Mouse (Mus musculus): ENCODE results near the gene Igf2r. TPM values are rescaled to one million over a fixed set of nuclear protein-coding genes. Genes with fewer than 3 reads are reported as not detected.

The Igf2r gene
- polyA plus RNA-seq, 1 experiment from 2014 or later: 6.5 TPM

GRCm38 (mm10) chr17:12768415-12769379 lies 767 bp downstream of the Igf2r start:
- no peak for TF ChIP-seq EP300 (IDR thresholded peaks at IDR 0.05; ENCODE audit: low read depth)
- TF ChIP-seq CTCF (IDR thresholded peaks at IDR 0.05; ENCODE audit: low read depth): no peak
- Histone ChIP-seq H3K9ac (replicated peaks) (peak overlapping the region; percentile 83), H3K4me1 (ENCODE audit: insufficient read depth) (peaks cover 20% of the 10 kb centered on the region), H3K9me3 (ENCODE audit: low read length) (no peaks in the 10 kb centered on the region), H3K27me3 (ENCODE audit: insufficient read depth, low read length) (no peaks in the 10 kb centered on the region), H3K36me3 (replicated peaks; ENCODE audit: insufficient read depth, low read length) (0 out of 2 replicates have a peak, but pooled peaks cover 3% of the 10 kb centered on the region), H3K27ac (ENCODE audit: low read depth) (peak overlapping the region; percentile 77), H3K4me3 (ENCODE audit: low read depth, low read length) (peak overlapping the region; percentile 74), H3K4me2 (ENCODE audit: low read depth, low read length) (peak overlapping the region; percentile 90)
- DNase-seq: no peak
- WGBS (ENCODE audit: insufficient replicate concordance): 33% methylated on average over 41 of the region's 41 CpGs
- ATAC-seq: no peak; the same call in 1 of the 2 replicates

GRCm38 (mm10) chr17:12767294-12767852 lies 2.1 kb downstream of the Igf2r start:
- ATAC-seq (no peak), DNase-seq (no peak)
- TF ChIP-seq EP300 (IDR thresholded peaks at IDR 0.05; ENCODE audit: low read depth): no peak
- no peak for TF ChIP-seq CTCF (IDR thresholded peaks at IDR 0.05; ENCODE audit: low read depth)
- Histone ChIP-seq H3K36me3 (replicated peaks; ENCODE audit: insufficient read depth, low read length) (0 out of 2 replicates have a peak, but pooled peaks cover 3% of the 10 kb centered on the region), H3K27ac (ENCODE audit: low read depth) (no peak overlapping the region), H3K4me1 (ENCODE audit: insufficient read depth) (peaks cover 21% of the 10 kb centered on the region), H3K9me3 (ENCODE audit: low read length) (no peaks in the 10 kb centered on the region), H3K4me2 (ENCODE audit: low read depth, low read length) (peak overlapping the region; percentile 90), H3K4me3 (ENCODE audit: low read depth, low read length) (peak overlapping the region; percentile 74), H3K9ac (replicated peaks) (peak overlapping the region; percentile 38; the same call in 1 of the 2 replicates), H3K27me3 (ENCODE audit: insufficient read depth, low read length) (no peaks in the 10 kb centered on the region)
- 71% methylated on average over 6 of the region's 6 CpGs for WGBS (ENCODE audit: insufficient replicate concordance)

GRCm38 (mm10) chr17:12763412-12763811 lies 6.1 kb downstream of the Igf2r start:
- 70% methylated on average over 2 of the region's 2 CpGs for WGBS (ENCODE audit: insufficient replicate concordance)
- no peak overlapping the region for H3K4me3 ChIP-seq (ENCODE audit: low read depth, low read length)
- no peak for TF ChIP-seq CTCF (IDR thresholded peaks at IDR 0.05; ENCODE audit: low read depth)
- TF ChIP-seq EP300 (IDR thresholded peaks at IDR 0.05; ENCODE audit: low read depth): no peak
- no peak for DNase-seq
- H3K4me2 ChIP-seq (ENCODE audit: low read depth, low read length): no peak overlapping the region
- peaks cover 33% of the 10 kb centered on the region for H3K4me1 ChIP-seq (ENCODE audit: insufficient read depth)
- no peaks in the 10 kb centered on the region for H3K27me3 ChIP-seq (ENCODE audit: insufficient read depth, low read length)
- H3K9me3 ChIP-seq (ENCODE audit: low read length): no peaks in the 10 kb centered on the region
- no peak overlapping the region for H3K9ac ChIP-seq (replicated peaks)
- no peak overlapping the region for H3K27ac ChIP-seq (ENCODE audit: low read depth)
- H3K36me3 ChIP-seq (replicated peaks; ENCODE audit: insufficient read depth, low read length): 0 out of 2 replicates have a peak, but pooled peaks cover 6% of the 10 kb centered on the region
- ATAC-seq: no peak

GRCm38 (mm10) chr17:12760355-12761146 lies 8.9 kb downstream of the Igf2r start:
- no peak for ATAC-seq
- no peak overlapping the region for H3K9ac ChIP-seq (replicated peaks)
- DNase-seq: no peak

GRCm38 (mm10) chr17:12759646-12760074 lies 9.8 kb downstream of the Igf2r start:
- 54% methylated on average over 8 of the region's 8 CpGs for WGBS (ENCODE audit: insufficient replicate concordance)
- DNase-seq: no peak
- no peak for ATAC-seq
- Histone ChIP-seq H3K9me3 (ENCODE audit: low read length) (no peaks in the 10 kb centered on the region), H3K36me3 (replicated peaks; ENCODE audit: insufficient read depth, low read length) (0 out of 2 replicates have a peak, but pooled peaks cover 3% of the 10 kb centered on the region), H3K27me3 (ENCODE audit: insufficient read depth, low read length) (no peaks in the 10 kb centered on the region), H3K4me2 (ENCODE audit: low read depth, low read length) (no peak overlapping the region), H3K27ac (ENCODE audit: low read depth) (no peak overlapping the region), H3K4me1 (ENCODE audit: insufficient read depth) (peaks cover 36% of the 10 kb centered on the region), H3K9ac (replicated peaks) (no peak overlapping the region), H3K4me3 (ENCODE audit: low read depth, low read length) (no peak overlapping the region)
- TF ChIP-seq EP300 (IDR thresholded peaks at IDR 0.05; ENCODE audit: low read depth) (no peak), CTCF (IDR thresholded peaks at IDR 0.05; ENCODE audit: low read depth) (no peak)

More at GRCm38 (mm10) chr17:12760355-12761146, 8.9 kb downstream of the Igf2r start:
- Histone ChIP-seq H3K4me1 (ENCODE audit: insufficient read depth) (peaks cover 30% of the 10 kb centered on the region), H3K4me3 (ENCODE audit: low read depth, low read length) (no peak overlapping the region), H3K4me2 (ENCODE audit: low read depth, low read length) (no peak overlapping the region), H3K9me3 (ENCODE audit: low read length) (no peaks in the 10 kb centered on the region), H3K27me3 (ENCODE audit: insufficient read depth, low read length) (no peaks in the 10 kb centered on the region), H3K27ac (ENCODE audit: low read depth) (no peak overlapping the region), H3K36me3 (replicated peaks; ENCODE audit: insufficient read depth, low read length) (0 out of 2 replicates have a peak, but pooled peaks cover 3% of the 10 kb centered on the region)
- WGBS (ENCODE audit: insufficient replicate concordance): 77% methylated on average over 10 of the region's 10 CpGs
- TF ChIP-seq EP300 (IDR thresholded peaks at IDR 0.05; ENCODE audit: low read depth) (no peak), CTCF (IDR thresholded peaks at IDR 0.05; ENCODE audit: low read depth) (no peak)
